Mouse (Mus musculus): ENCODE measurements around the gene Tmprss4. TPM values are rescaled to one million over a fixed set of nuclear protein-coding genes. Genes with fewer than 3 reads are reported as not detected.

Tmprss4 gene
- total RNA-seq (2023) = not detected

GRCm38 (mm10) chr9:45203797-45204410 lies at the start of gene Tmprss4:
Tmprss4 (minus strand) TSS chr9:45204092.

GRCm38 (mm10) chr9:45181770-45182169 lies 22.1 kb downstream of the Tmprss4 start, which contains the start of gene BC049352:
BC049352 (plus strand) TSS chr9:45182007.

GRCm38 (mm10) chr9:45138191-45139032 lies 65.5 kb downstream of the Tmprss4 start, which contains the start of gene Scn4b:
Scn4b (plus strand) TSS chr9:45138395.

Other genes starting within 250 kb of the Tmprss4 start
- 110 TPM for gene Ube4a, start 238.5 kb downstream of the Tmprss4 start, total RNA-seq (2023)
- gene Cd3g, start 223.7 kb downstream of the Tmprss4 start, total RNA-seq (2023) = 495 TPM
- gene Cd3d, start 222.3 kb downstream of the Tmprss4 start, total RNA-seq (2023) = 490 TPM
- gene Cd3e, start 194.5 kb downstream of the Tmprss4 start, total RNA-seq (2023) = 830 TPM
- gene Mpzl2, start 164.3 kb downstream of the Tmprss4 start, total RNA-seq (2023) = 0.37 TPM
- gene Mpzl3, start 148.9 kb downstream of the Tmprss4 start, total RNA-seq (2023) = 9.8 TPM
- 39.0 TPM for gene Jaml, start 124.9 kb downstream of the Tmprss4 start, total RNA-seq (2023)
- 0.21 TPM for gene Scn2b, start 86.3 kb downstream of the Tmprss4 start, total RNA-seq (2023)
- 0.31 TPM for gene Scn4b, start 65.7 kb downstream of the Tmprss4 start, total RNA-seq (2023)
- not detected for gene BC049352, start 22.1 kb downstream of the Tmprss4 start, total RNA-seq (2023)
- 23.7 TPM for gene Il10ra, start 65.1 kb upstream of the Tmprss4 start, total RNA-seq (2023)
- gene Tmprss13, start 115.0 kb upstream of the Tmprss4 start, total RNA-seq (2023) = not detected
- gene Fxyd6, start 166.1 kb upstream of the Tmprss4 start, total RNA-seq (2023) = not detected
- gene Fxyd2, start 195.6 kb upstream of the Tmprss4 start, total RNA-seq (2023) = not detected
- gene Dscaml1, start 222.5 kb upstream of the Tmprss4 start, total RNA-seq (2023) = not detected

All from CD8-positive naive resting alpha-beta T cell, adult 57 days (primary cell).